Mouse (Mus musculus) embryonic facial prominence, embryonic 10.5 days (tissue): ENCODE measurements around the gene Cyp46a1. TPM values are rescaled to one million over a fixed set of nuclear protein-coding genes. Genes with fewer than 3 reads are reported as not detected.

ENCODE experiments used
- DNase-seq: peaks from one replicate; pipeline ENCODE4 v3.0.0-alpha.2; 2017; ENCODE audit warnings: low spot score
- H3K27ac ChIP-seq: fragments of 300-500 bp; sonication (generic); replicated peaks from 2 replicates; pipeline ENCODE4 v1.5.1; 2016; ENCODE audit warnings: mild to moderate bottlenecking
- H3K27me3 ChIP-seq: fragments of 300-500 bp; sonication (generic); replicated peaks from 2 replicates; pipeline ENCODE4 v1.6.1; 2016; ENCODE audit warnings: low read depth, mild to moderate bottlenecking; ENCODE audit not compliant: poor library complexity, severe bottlenecking
- H3K36me3 ChIP-seq: fragments of 300-500 bp; sonication (generic); replicated peaks from 2 replicates; pipeline ENCODE4 v1.6.1; 2016; ENCODE audit warnings: mild to moderate bottlenecking, moderate library complexity
- H3K4me1 ChIP-seq: fragments of 300-500 bp; sonication (generic); 2 replicates; pipeline ENCODE4 v1.6.1; 2016
- H3K4me3 ChIP-seq: fragments of 300-500 bp; sonication (generic); 2 replicates; pipeline ENCODE4 v1.5.1; 2016; ENCODE audit warnings: mild to moderate bottlenecking, moderate library complexity
- H3K9me3 ChIP-seq: fragments of 300-500 bp; sonication (generic); 2 replicates; pipeline ENCODE4 v1.6.1; 2016; ENCODE audit warnings: mild to moderate bottlenecking
- WGBS: fragments of 180-500 bp; shearing (Covaris S2); methylation state at CpG from one replicate; pipeline ENCODE4 v1.1.7; 2016; 5-methylcytosine and 5-hydroxymethylcytosine counted together
- polyA plus RNA-seq: library from polyadenylated mRNA; unstranded; fragments of >200 nt; fragmentation: Nextera tagmentation; extraction: Ambion mirVana; gene quantifications from 2 replicates; pipeline ENCODE4 v1.2.1, GENCODE M21; 2016

The Cyp46a1 gene
- polyA plus RNA-seq, 1 experiment from 2014 or later, result 3.9 TPM

GRCm38 (mm10) chr12:108348151-108348550 lies 14.0 kb downstream of the Cyp46a1 start:
- no peak for DNase-seq
- 84% methylated on average over 8 of the region's 8 CpGs for WGBS
- Histone ChIP-seq H3K36me3 (no peaks in the 10 kb centered on the region), H3K27me3 (peaks cover 46% of the 10 kb centered on the region), H3K27ac (no peak overlapping the region), H3K9me3 (no peaks in the 10 kb centered on the region), H3K4me3 (no peak overlapping the region), H3K4me1 (peaks cover 18% of the 10 kb centered on the region)

DNA sequence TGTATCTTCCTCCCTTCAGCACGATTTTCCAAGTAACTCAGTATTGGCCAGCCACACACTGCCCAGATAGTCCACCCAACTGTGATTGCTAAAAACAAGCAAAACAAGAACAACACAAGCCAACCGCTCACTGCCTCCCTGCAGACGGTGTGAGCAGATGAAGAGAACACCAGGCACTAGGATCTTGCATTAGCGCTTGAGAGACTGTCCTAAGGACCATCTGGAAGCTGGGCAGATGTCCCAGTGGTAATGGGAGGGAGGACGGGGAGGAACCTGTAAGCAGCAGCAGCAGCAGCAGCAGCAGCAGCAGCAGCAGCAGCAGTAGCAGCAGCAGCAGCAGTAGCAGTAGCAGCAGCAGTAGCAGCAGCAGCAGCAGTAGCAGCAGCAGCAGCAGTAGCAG lies 14.8 kb downstream of the Cyp46a1 start:
- DNase-seq, result no peak
- Histone ChIP-seq H3K4me1 (peaks cover 23% of the 10 kb centered on the region), H3K36me3 (no peaks in the 10 kb centered on the region), H3K4me3 (no peak overlapping the region), H3K27me3 (peaks cover 55% of the 10 kb centered on the region), H3K27ac (no peak overlapping the region), H3K9me3 (no peaks in the 10 kb centered on the region)
- WGBS, result 74% methylated on average over 5 of the region's 5 CpGs

DNA sequence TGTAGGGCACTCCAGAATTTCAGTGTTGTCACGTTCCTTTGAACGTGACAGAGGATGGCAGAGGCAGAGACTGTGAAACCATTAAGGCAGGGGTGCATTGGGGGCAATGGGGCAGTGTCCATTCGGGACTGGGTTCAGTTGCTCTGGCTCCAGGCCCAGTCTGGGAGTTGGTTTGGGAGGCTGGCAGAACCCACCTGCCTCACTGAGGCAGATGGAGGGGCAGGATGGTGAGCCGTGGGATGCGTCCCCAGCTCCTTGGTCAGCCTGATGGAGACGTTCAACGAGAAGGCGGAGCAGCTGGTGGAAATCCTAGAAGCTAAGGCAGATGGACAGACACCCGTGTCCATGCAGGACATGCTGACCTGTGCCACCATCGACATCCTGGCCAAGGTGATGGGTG lies 16.8 kb downstream of the Cyp46a1 start:
- Histone ChIP-seq H3K9me3 (peaks cover 2% of the 10 kb centered on the region; the same call in 1 of the 2 replicates), H3K4me1 (peaks cover 23% of the 10 kb centered on the region), H3K27me3 (peaks cover 69% of the 10 kb centered on the region), H3K36me3 (no peaks in the 10 kb centered on the region), H3K27ac (no peak overlapping the region), H3K4me3 (no peak overlapping the region)
- 85% methylated on average over 10 of the region's 10 CpGs for WGBS
- no peak for DNase-seq

GRCm38 (mm10) chr12:108352371-108353136 lies 18.4 kb downstream of the Cyp46a1 start:
- Histone ChIP-seq H3K9me3 (peaks cover 4% of the 10 kb centered on the region; the same call in 1 of the 2 replicates), H3K27ac (no peak overlapping the region), H3K4me3 (peak overlapping the region; percentile 47), H3K27me3 (peaks cover 74% of the 10 kb centered on the region), H3K4me1 (peaks cover 23% of the 10 kb centered on the region), H3K36me3 (no peaks in the 10 kb centered on the region)
- 6% methylated on average over 35 of the region's 35 CpGs for WGBS
- DNase-seq, result peak; percentile 51

GRCm38 (mm10) chr12:108354284-108354683 lies 20.1 kb downstream of the Cyp46a1 start:
- Histone ChIP-seq H3K9me3 (peaks cover 4% of the 10 kb centered on the region; the same call in 1 of the 2 replicates), H3K4me1 (peaks cover 23% of the 10 kb centered on the region), H3K27me3 (peaks cover 68% of the 10 kb centered on the region), H3K36me3 (no peaks in the 10 kb centered on the region), H3K27ac (no peak overlapping the region), H3K4me3 (no peak overlapping the region)
- DNase-seq, result no peak
- WGBS, result 71% methylated on average over 2 of the region's 2 CpGs

- Histone ChIP-seq H3K27me3 (peaks cover 58% of the 10 kb centered on the region), H3K4me3 (no peak overlapping the region), H3K4me1 (peaks cover 15% of the 10 kb centered on the region), H3K9me3 (peaks cover 4% of the 10 kb centered on the region; the same call in 1 of the 2 replicates), H3K36me3 (no peaks in the 10 kb centered on the region), H3K27ac (no peak overlapping the region)
- 71% methylated on average over 1 of the region's 1 CpGs for WGBS
- DNase-seq, result no peak
These were observed 21.1 kb downstream of the Cyp46a1 start for GRCm38 (mm10) chr12:108355271-108355670.

DNA sequence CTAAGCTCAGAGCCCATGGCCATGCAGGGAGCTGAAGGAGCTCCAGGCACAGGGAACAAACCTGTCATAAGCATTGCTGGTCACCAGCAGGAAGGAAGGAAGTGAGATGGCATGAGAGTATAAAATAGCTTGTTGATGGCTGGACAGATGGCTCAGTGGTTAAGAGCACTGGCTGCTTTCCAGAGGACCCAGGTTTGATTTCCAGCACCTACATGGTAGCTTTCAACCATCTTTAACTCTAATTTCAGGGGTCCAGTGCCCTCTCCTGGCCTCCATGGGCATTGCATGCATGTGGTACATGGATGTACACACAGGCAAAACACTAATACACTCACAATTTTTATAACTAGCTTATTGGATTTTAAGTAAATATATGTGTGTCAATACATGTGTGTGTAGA lies 21.8 kb downstream of the Cyp46a1 start:
- peaks cover 4% of the 10 kb centered on the region; the same call in 1 of the 2 replicates for H3K9me3 ChIP-seq
- H3K27me3 ChIP-seq, result peaks cover 51% of the 10 kb centered on the region
- no peak for DNase-seq
- no peak overlapping the region for H3K27ac ChIP-seq
- H3K4me3 ChIP-seq, result no peak overlapping the region
- peaks cover 15% of the 10 kb centered on the region for H3K4me1 ChIP-seq
- no peaks in the 10 kb centered on the region for H3K36me3 ChIP-seq

DNA sequence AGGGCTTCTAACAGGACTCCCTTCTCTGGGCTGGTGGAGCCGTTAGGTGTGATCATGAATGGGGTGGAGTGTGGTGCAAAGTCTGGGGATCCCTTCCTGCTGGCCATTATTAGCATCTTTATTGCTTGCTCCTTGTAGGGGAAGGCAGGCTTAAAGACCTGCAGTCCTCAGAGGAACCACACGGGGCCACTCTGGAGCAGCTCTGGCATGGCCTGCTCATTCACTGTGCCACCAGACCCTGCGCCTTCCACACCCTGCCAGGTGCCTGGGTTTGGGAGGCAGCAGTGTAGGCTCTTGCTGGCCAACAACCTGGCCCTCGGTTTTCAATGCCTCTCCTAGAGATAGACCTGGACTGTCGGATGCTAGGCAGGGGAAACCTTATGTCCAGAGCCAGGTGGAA lies 29.6 kb downstream of the Cyp46a1 start:
- H3K4me1 ChIP-seq, result peaks cover 38% of the 10 kb centered on the region
- 5% methylated on average over 5 of the region's 5 CpGs for WGBS
- H3K9me3 ChIP-seq, result no peaks in the 10 kb centered on the region
- peaks cover 22% of the 10 kb centered on the region; the same call in 1 of the 2 replicates for H3K27me3 ChIP-seq
- peak; percentile 85 for DNase-seq
- H3K4me3 ChIP-seq, result no peak overlapping the region
- no peaks in the 10 kb centered on the region for H3K36me3 ChIP-seq
- H3K27ac ChIP-seq, result peak overlapping the region; percentile 37; the same call in 1 of the 2 replicates

DNA sequence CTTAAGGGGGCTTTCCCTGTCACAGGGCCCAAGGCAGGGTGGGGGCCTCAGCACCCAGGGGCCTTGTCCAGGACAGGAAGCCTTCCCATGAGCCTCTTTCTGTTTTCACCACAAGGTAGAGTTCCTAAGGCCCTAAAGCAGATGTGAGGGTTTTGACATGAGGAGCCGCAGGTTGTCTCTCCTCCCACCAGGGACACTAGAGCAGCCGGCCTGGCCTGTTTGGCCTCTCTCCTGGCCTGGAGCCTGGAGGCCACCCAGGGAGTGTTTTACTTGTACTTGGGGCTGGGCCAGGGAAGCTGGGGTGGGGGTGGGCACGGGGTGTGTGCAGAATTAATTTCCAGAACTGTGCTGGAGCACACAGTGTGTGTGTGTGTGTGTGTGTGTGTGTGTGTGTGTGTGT lies 31.2 kb downstream of the Cyp46a1 start:
- Histone ChIP-seq H3K9me3 (no peaks in the 10 kb centered on the region), H3K4me1 (peaks cover 51% of the 10 kb centered on the region), H3K36me3 (no peaks in the 10 kb centered on the region), H3K27ac (peak overlapping the region; percentile 14; the same call in 1 of the 2 replicates), H3K27me3 (peaks cover 22% of the 10 kb centered on the region; the same call in 1 of the 2 replicates), H3K4me3 (no peak overlapping the region)
- peak; percentile 57 for DNase-seq
- WGBS, result 34% methylated on average over 3 of the region's 3 CpGs

GRCm38 (mm10) chr12:108365868-108366267 lies 31.7 kb downstream of the Cyp46a1 start:
- Histone ChIP-seq H3K27me3 (peaks cover 22% of the 10 kb centered on the region; the same call in 1 of the 2 replicates), H3K4me1 (peaks cover 56% of the 10 kb centered on the region), H3K4me3 (no peak overlapping the region), H3K27ac (no peak overlapping the region), H3K36me3 (no peaks in the 10 kb centered on the region), H3K9me3 (no peaks in the 10 kb centered on the region)
- WGBS, result 74% methylated on average over 7 of the region's 7 CpGs
- DNase-seq, result no peak

DNA sequence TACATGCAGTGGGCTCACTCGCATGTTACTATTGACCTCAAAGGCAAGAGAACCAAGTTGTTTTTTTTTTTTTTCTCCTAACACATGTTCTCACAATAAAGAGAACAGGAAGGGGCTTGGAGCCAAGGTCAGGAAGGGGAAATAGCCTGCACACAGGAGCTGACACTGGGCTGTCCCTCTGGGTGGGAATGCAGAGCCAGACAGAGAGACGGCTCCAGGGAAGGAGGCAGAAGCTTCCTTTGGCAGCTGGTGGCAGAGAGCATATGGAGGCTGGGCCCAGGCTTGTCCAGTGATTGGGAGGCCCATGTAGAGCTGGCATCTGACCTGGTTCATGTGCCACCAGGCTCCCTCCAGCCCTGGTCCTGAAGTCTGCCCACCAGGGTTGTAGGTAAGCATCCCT lies 33.7 kb downstream of the Cyp46a1 start:
- no peak for DNase-seq
- 0 out of 2 replicates have a peak, but pooled peaks cover 10% of the 10 kb centered on the region for H3K27me3 ChIP-seq
- no peak overlapping the region for H3K27ac ChIP-seq
- no peaks in the 10 kb centered on the region for H3K36me3 ChIP-seq
- 83% methylated on average over 2 of the region's 2 CpGs for WGBS
- H3K4me3 ChIP-seq, result no peak overlapping the region
- H3K4me1 ChIP-seq, result peaks cover 58% of the 10 kb centered on the region
- no peaks in the 10 kb centered on the region for H3K9me3 ChIP-seq

DNA sequence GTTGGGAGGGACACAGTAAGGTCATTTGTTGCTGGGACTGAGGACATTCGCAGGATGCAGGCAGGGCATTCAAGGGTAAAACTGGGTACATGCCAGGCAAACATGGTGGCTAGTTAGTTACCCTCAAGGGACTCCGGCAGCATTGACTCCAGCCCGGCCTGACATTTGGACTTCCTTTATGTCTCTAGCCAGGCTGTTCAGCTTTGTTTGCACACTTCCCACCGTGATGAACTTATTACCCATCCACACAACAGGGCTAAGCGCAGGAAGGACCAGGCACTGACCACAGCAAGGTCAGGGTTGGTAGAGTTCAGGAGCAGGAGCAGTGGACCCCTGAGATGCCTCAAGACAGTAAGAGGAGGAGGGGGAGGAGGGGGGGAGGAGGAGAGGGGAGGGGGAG lies 34.7 kb downstream of the Cyp46a1 start:
- H3K27ac ChIP-seq, result peak overlapping the region; percentile 69
- H3K9me3 ChIP-seq, result no peaks in the 10 kb centered on the region
- H3K4me3 ChIP-seq, result no peak overlapping the region
- 65% methylated on average over 5 of the region's 5 CpGs for WGBS
- no peak for DNase-seq
- H3K27me3 ChIP-seq, result 0 out of 2 replicates have a peak, but pooled peaks cover 8% of the 10 kb centered on the region
- H3K4me1 ChIP-seq, result peaks cover 54% of the 10 kb centered on the region
- H3K36me3 ChIP-seq, result no peaks in the 10 kb centered on the region
